Mouse (Mus musculus) left cerebral cortex, adult 9 months (tissue): ENCODE results near the gene Nr2c2ap.

Experiments used
- DNase-seq, 2 experiments: peaks; one replicate each; pipeline ENCODE4 v3.0.0; 2022; ENCODE audit warnings: low spot score in 2 of 2

Nr2c2ap gene

DNA sequence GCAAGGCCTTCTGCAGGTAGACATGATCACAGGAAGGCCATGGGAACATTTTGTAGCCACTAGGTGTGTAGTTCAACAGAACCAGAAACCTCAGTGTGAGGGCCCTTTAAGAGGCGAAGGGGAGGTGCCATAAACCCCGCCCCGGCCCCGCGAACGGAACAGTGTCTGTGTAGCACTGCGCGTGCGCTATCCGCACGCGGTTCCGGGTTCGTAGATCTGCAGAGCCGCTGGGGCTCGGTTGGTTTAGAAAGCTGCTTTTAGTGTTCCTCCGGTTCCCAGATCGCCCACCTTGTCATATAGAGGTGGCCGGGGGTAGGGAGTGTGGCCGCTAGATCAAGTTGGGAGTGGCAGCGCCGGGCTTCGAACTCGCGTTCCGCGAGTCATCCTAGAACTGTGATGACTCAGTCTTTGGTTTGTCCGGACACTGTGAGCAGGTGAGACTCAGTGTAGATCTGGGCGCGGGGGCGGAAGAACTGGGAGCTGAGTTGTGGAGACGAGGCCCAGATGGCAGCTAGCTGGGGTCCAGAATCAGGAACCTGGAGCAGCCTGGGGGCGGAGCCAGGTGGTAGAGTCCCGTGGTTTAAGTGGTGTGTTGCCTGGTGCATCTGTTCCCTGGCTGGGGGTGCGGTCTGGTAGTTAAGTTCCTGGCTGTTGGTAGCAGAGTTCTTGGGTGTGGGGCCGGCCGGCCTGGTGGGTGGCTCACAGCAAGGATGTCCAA, at the start of gene Nr2c2ap:
Gene Nr2c2ap, plus strand, starts transcription at position 168 of the 718 bp plus-strand sequence.
- DNase-seq = peak; percentile 39 to 77

DNA sequence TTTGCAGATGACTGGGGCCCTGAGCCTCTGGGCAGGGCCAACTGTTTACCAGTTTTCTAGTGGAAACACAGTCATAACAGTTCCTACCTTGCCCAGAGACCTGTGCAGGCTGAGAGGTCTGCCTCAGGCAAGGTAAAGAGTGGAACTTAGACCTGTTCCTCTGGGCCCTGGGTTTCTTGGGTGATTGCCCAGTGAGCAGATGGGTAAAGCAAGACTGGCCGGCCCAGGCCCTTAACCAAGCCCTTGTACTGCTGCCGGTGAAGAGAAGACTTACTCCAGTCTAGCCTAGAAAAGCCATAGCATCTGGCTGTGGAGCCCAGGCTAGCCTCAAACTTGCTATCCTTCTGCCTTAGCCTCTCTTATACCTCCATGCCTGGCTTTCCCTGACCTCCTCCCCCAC, 49.2 kb upstream of the Nr2c2ap start:
- no peak for DNase-seq

DNA sequence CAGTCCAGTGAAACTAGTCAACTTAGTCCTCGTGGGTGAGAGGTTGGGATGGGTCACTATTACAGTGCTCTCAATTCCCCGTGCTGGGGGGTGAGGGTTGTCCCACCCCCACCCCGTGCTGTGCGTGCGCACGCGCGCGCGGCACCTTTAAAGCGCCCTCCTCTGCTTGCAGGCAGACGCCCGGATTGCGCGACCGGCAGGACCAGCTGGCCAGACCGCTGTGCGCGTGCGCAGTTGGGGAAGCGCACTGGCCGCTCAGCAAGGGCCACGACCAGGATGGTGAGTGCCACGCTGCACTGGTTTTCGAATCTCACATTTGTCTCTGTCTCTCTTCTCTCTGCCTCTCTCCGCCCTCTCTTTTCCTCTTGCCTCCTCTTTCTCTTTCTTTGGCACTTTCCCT, 47.8 kb upstream of the Nr2c2ap start, which contains the start of gene Hapln4:
Gene Hapln4, plus strand, starts transcription at position 173 of the 400 bp plus-strand sequence.
- peak in 1 of 2 experiments; percentile 65 for DNase-seq

DNA sequence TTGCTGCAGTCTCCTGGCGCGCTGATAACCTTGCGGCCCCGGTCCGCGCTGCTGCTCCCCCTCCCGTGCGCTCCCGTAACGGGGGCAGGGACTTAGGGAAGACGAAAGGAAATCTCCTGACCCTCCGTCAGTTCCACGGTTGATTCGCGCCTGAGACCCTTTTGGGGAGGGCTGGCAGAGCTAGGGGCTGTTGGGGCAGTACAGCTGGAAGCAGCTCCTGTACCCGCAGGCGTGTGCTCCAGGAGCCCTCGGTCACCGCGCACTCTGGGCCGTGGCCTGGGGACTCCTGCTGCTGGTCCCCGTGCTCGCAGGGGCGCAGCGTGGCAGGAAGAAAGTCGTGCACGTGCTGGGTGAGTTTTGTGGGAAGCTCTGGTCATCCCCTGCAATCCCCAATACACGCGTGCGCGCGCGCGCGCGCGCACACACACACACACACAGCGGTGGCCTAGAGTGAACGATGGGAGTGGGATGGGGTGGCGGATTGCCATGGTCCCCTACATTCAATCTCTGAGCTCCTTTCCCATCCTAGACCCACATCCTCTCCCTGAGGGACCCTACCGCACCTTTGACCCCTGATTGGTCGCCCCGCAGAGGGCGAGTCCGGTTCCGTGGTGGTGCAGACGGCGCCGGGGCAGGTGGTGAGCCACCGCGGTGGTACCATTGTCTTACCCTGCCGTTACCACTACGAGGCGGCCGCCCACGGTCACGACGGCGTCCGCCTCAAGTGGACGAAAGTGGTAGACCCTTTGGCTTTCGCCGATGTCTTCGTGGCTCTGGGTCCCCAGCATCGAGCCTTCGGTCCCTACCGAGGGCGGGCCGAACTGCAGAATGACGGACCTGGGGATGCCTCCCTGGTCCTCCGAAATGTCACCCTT, 46.7 kb upstream of the Nr2c2ap start:
- no peak for DNase-seq

DNA sequence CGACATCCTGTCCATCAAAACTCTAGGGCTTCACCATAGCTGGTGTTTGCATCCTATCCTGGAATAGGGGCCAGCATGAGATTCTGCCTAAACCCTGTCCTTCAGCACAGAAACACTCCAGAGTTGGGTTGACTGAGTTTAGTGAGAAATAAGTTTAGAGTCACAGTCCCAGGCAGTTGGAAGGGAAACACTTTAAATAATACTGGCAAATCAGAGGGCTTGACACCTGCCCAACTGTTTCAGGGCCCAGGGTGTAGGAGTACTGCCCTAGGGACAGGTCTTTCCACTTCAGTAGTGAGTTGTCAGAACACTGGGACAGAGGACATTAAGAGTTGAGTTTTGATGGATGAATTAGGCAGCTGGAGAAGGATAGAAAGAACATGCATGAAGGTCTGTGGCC, 45.0 kb upstream of the Nr2c2ap start:
- no peak for DNase-seq

- no peak for DNase-seq
Observed at GRCm38 (mm10) chr8:70087237-70087636, 43.9 kb upstream of the Nr2c2ap start.

DNA sequence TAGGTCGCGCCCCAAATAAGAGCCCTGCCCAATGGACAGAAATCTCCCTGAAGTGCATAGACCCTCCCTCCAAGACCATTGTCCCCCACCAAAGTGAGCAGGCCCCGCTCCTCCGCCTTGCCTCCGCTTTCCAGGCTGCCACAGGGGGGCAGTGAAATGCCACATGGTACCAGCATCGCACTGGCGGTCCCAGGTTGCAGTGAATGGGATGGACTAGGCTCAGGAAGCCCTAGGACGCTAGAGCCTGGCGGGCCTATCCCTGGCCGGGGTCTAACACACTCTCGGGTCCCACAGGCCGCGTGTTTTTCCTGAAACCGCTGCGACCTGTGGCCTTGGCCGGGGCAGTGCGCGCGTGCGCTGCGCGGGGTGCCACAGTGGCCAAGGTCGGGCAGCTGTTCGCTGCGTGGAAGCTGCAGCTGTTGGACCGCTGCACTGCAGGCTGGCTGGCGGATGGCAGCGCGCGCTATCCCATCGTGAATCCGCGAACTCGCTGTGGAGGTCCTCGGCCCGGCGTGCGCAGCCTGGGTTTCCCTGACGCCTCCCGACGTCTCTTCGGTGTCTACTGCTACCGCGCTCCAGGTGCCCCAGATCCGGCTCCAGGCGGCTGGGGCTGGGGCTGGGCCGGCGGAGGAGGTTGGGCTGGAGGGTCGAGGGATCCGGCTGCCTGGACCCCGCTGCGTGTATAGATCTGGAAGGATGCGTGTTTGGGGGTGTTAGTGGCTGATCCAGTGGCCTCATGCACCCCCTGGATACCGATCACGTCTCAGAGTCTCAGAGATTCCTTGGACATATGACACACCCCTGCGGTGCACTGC, 43.1 kb upstream of the Nr2c2ap start:
- DNase-seq = peak in 1 of 2 experiments; percentile 73

DNA sequence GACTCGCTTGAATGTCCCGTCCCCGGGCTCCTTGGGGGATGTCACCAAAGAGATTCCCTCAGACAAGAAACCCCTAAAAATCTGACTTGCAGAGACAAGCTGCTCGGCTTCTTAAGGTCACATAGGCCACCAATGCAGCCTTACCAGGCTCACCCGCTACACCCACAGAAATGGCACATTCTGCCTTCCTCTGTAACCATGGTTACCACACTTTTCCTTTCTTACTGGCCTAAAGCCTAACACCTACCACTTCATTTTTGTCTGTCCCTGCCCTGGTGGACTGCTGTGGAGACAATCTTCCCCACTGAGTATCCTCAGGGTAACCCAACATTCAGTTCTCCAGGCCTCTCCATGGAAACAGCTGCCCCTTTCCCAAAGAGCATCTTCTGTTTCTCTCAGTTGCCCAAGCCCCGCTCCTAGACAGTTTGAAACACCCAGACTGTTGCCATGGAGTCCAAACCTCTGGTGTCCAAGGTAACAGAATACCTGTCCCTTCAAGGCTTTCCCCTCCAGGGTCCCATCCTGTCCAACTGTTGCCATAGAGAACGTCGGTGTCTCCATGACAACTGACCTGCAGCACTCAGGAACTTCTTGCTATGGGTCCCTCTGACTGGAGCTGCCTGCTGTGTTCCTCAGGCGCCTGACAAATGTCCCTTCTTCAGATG, 41.7 kb upstream of the Nr2c2ap start:
- no peak for DNase-seq

DNA sequence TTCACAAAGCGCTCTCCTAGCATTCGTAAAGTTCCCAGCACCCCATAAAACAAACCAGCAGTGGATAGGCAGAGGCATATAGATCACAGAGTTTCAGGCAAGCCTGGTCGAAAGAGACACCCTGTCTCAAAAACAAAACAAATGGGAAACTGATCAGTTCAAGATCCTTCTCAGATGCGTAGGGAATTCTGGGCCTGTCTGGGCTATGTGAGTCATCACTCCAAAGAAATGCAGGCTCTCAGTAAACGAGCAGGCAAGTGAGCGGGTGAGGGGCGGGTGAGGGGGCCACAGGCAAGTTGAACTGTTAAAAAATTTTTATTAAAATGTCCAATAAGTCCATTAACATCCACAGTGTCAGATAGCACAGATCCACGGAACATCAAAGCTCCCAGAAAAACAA, 38.3 kb upstream of the Nr2c2ap start:
- DNase-seq = no peak

- peak in 1 of 2 experiments; percentile 77 for DNase-seq
Observed at GRCm38 (mm10) chr8:70099276-70099675, 31.9 kb upstream of the Nr2c2ap start.

DNA sequence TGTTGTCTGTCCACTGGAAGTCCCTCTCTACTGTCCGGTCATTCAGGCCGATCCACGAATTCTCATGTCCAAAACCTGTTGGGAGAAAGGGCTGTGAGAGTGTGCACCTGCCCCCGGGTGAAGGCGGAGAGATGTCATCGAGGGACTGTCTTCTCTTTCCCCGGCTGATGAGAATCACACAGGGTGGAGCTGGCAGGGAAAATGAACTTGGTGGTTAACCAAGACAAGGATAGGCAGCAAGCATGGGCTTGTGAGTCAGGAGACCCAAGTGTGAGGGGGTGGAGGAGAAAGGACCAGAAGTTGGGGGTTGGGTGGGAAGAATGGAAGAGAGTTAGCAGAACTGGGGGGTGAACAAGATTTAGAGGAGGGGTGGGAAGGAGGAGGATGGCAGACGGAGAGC, 30.9 kb upstream of the Nr2c2ap start:
- peak in 1 of 2 experiments; percentile 66 for DNase-seq

GRCm38 (mm10) chr8:70104506-70104905, 26.6 kb upstream of the Nr2c2ap start:
- DNase-seq = no peak

- no peak for DNase-seq
Observed at GRCm38 (mm10) chr8:70104922-70105321, 26.2 kb upstream of the Nr2c2ap start.

GRCm38 (mm10) chr8:70110451-70110850, 20.7 kb upstream of the Nr2c2ap start:
- DNase-seq = no peak

GRCm38 (mm10) chr8:70111192-70111795, 19.8 kb upstream of the Nr2c2ap start:
- DNase-seq = no peak

DNA sequence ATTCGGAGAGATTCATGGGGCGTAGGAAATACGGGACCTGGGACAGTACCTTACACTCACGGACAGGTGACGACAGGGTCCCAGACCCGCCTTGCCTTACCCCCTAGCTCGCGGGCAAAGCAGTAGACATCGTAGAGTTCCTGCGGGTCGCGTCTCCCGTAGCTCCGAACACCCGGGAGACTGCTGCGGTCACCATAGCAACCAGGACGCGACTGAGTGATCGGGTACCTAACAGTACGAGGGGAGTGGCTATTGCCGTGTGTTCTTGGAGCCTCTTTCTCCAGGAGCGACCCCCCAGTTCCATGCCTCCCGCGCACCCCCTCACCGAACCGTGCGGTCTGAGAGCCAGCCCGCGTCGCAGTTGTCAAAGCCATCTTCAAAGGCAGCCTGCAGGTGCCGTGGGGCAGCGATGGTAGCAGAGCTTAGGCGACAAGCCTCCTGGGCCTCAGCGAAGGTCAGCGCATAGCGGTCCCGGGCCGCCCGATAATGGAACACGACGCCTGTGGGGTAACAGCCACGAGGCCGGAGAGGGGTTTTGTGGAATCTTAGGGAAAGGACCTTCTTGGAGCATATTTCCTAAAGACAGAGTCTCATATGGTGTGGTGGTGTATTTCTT, 18.6 kb upstream of the Nr2c2ap start:
- DNase-seq = no peak

DNA sequence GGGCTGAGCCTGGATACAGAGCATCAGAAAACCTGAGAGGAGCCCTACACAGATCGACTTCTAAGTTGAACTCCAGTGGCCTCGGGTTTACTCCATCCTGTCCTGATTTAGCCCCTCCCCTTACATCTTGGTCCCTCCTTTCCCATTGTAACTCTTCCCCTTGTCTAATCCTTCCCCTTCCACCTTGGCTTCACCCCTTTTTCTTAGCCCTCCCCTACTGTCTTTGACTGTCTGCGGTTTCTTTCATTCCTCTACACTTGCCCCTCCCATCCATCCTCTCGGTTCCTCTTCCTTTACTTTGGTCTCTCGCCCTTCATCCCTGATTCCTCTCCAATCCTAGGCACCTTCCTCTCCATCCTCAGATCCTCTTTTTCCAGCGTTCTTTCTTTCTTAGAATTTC, 16.6 kb upstream of the Nr2c2ap start:
- DNase-seq = no peak

- DNase-seq = no peak
Observed at GRCm38 (mm10) chr8:70114892-70115291, 16.2 kb upstream of the Nr2c2ap start.

DNA sequence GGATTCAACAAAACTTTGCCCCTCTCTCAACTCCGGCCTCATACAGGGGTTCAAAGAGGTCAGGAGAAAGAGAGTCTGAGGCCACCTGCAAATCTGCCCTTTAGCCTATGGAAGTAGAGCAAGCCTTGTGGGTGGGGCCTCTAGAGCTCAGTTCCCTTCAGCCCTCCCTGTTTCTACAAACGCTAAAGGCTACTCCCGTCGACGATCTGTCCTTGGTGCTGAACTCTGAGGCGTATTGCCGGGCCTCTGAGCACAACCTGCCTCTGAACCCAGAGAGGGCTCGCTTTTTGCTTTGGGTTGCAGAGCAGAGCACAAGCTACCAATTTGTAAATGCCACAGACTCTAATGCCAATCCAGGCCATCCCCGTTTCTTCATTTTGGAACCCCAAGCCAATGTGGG, 13.5 kb upstream of the Nr2c2ap start:
- DNase-seq = no peak
